Comparison of ENCODE assay signal across 14 mouse cellular contexts in the genomic region with DNA sequence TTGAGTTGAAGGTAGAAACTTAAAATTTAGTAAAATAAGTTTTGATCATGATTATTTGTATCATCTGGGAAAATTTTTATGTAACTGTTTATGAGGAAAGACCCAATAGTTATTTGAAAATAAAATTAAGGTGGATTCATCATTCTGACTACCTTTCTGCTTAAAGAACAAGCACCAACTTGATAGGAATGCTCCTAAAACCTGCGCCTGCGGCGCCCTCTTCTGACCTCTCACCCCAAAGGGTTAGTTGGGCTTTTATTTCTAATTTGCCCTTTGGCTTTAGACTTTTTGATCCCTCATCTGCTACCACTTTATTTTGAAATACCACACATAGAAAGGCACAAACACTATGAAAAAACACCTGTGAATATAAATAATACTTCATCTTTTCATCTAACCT.
A peak's percentile ranks its signal among the peaks of the same experiment; 100 is the strongest.
DNase-seq lines count a peak whose midpoint lies in the region; ATAC-seq lines count a peak whose summit lies in the region.
"Had no signal": no experiment of that assay in that cellular context is flagged by ENCODE, and none has a peak within 500 bp of the region (broad histone marks: within the 10 kb centered on the region; RNA-seq: fewer than 3 reads in every experiment).

No protein-coding gene starts in this region.

- WGBS in hindbrain, embryonic 14.5 days: 53% methylated on average over 3 of the region's 3 CpGs

- H3K27me3 ChIP-seq in hindbrain, embryonic 14.5 days (ENCODE audit: control insufficient read depth, insufficient read depth, low read length): no peaks in the 10 kb centered on the region
- H3K27me3 ChIP-seq: embryonic facial prominence, embryonic 12.5 days; forebrain, embryonic 13.5 days had no signal

- no peak overlapping the region for H3K4me3 ChIP-seq in hindbrain, embryonic 14.5 days (replicated peaks; ENCODE audit: low read length)
- H3K4me3 ChIP-seq: embryonic facial prominence, embryonic 12.5 days; forebrain, embryonic 13.5 days had no signal

- no peak overlapping the region for H3K27ac ChIP-seq in hindbrain, embryonic 14.5 days
- H3K27ac ChIP-seq: embryonic facial prominence, embryonic 12.5 days; forebrain, embryonic 13.5 days; kidney, postnatal 0 days had no signal

- peak; percentile 52 for ATAC-seq in activated CD4-positive, CD25-positive, alpha-beta regulatory T cell, adult 4 months
- no peak for ATAC-seq in hindbrain, embryonic 14.5 days (ENCODE audit: low FRiP score)
- ATAC-seq: forebrain, embryonic 13.5 days had no signal

- no peaks in the 10 kb centered on the region for H3K4me1 ChIP-seq in hindbrain, embryonic 14.5 days (replicated peaks; ENCODE audit: control insufficient read depth, insufficient read depth, low read length)
- H3K4me1 ChIP-seq: embryonic facial prominence, embryonic 12.5 days; forebrain, embryonic 13.5 days had no signal

- H3K9ac ChIP-seq in hindbrain, embryonic 14.5 days: no peak overlapping the region
- H3K9ac ChIP-seq: embryonic facial prominence, embryonic 12.5 days; forebrain, embryonic 13.5 days; lung, embryonic 14.5 days had no signal

- no peaks in the 10 kb centered on the region for H3K9me3 ChIP-seq in hindbrain, embryonic 14.5 days (ENCODE audit: control insufficient read depth, low read length)
- H3K9me3 ChIP-seq: embryonic facial prominence, embryonic 12.5 days; forebrain, embryonic 13.5 days had no signal

- H3K4me2 ChIP-seq in hindbrain, embryonic 14.5 days (replicated peaks): no peak overlapping the region
- H3K4me2 ChIP-seq: embryonic facial prominence, embryonic 12.5 days; forebrain, embryonic 13.5 days; lung, embryonic 14.5 days had no signal

- peak; percentile 2 for DNase-seq in lung, postnatal 25 days (ENCODE audit: low spot score)
- DNase-seq in lung, adult 18-20 months: no peak
- peak; percentile 26 to 45 for DNase-seq in natural killer cell, adult 2 months (ENCODE audit: low spot score in 2 of 2)
- DNase-seq in thymus, postnatal 4 days: peak; percentile 76
- no peak for DNase-seq in urinary bladder, postnatal 4 days (ENCODE audit: low spot score in 2 of 2)
- DNase-seq in hindbrain, embryonic 14.5 days (ENCODE audit: low spot score): no peak
- DNase-seq in urinary bladder, adult 2 months (ENCODE audit: low spot score): no peak
- DNase-seq: heart, adult 18-20 months; heart, postnatal 4 days; lung, embryonic 14.5 days had no signal

- H3K36me3 ChIP-seq in hindbrain, embryonic 14.5 days (replicated peaks; ENCODE audit: control insufficient read depth, insufficient read depth): no peaks in the 10 kb centered on the region
- H3K36me3 ChIP-seq: embryonic facial prominence, embryonic 12.5 days had no signal

Comparison
In these comparisons a context has a peak if more than half of its experiments do, and no peak if none do; other contexts are left out.
1. DNase-seq: peak in lung, postnatal 25 days (single experiment), natural killer cell, adult 2 months (2 of 2) and thymus, postnatal 4 days (single experiment); none in lung, adult 18-20 months (0 of 2), urinary bladder, postnatal 4 days (0 of 2), hindbrain, embryonic 14.5 days (single experiment) and urinary bladder, adult 2 months (single experiment).